Mouse (Mus musculus) heart, embryonic 13.5 days (tissue): ENCODE results near the gene Map4k5. TPM values are rescaled to one million over a fixed set of nuclear protein-coding genes. Genes with fewer than 3 reads are reported as not detected.

Experiments
- ATAC-seq: fragments of 200-750 bp; cut with Nextera tagmentation; 2 replicates; pipeline ENCODE4 v1.8.0; 2017; ENCODE audit warnings: moderate TSS enrichment; ENCODE audit not compliant: insufficient number of reproducible peaks, low FRiP score, low TSS enrichment; ENCODE audit errors: extremely low read depth
- H3K27ac ChIP-seq: fragments of 300-500 bp; sonication (generic); replicated peaks from 2 replicates; pipeline ENCODE4 v1.5.1; 2015; ENCODE audit warnings: moderate library complexity, mild to moderate bottlenecking, inconsistent platforms
- H3K27me3 ChIP-seq: fragments of 300-500 bp; sonication (generic); replicated peaks from 2 replicates; pipeline ENCODE4 v1.6.1; 2015; ENCODE audit warnings: mild to moderate bottlenecking, inconsistent platforms
- H3K36me3 ChIP-seq: fragments of 300-500 bp; sonication (generic); 2 replicates; pipeline ENCODE4 v1.6.1; 2015; ENCODE audit warnings: mild to moderate bottlenecking, inconsistent platforms
- H3K4me1 ChIP-seq: fragments of 300-500 bp; sonication (generic); 2 replicates; pipeline ENCODE4 v1.6.1; 2015; ENCODE audit warnings: inconsistent platforms
- H3K4me2 ChIP-seq: fragments of 300-500 bp; sonication (generic); 2 replicates; pipeline ENCODE4 v1.6.1; 2015; ENCODE audit warnings: inconsistent platforms, mild to moderate bottlenecking, moderate library complexity
- H3K4me3 ChIP-seq: fragments of 300-500 bp; sonication (generic); 2 replicates; pipeline ENCODE4 v1.5.1; 2015; ENCODE audit warnings: moderate library complexity, mild to moderate bottlenecking, inconsistent platforms
- H3K9ac ChIP-seq: fragments of 300-500 bp; sonication (generic); 2 replicates; pipeline ENCODE4 v1.6.1; 2015; ENCODE audit warnings: inconsistent platforms, mild to moderate bottlenecking, moderate library complexity
- H3K9me3 ChIP-seq: fragments of 300-500 bp; sonication (generic); 2 replicates; pipeline ENCODE4 v1.6.1; 2016; ENCODE audit warnings: inconsistent platforms
- WGBS: fragments of 180-500 bp; shearing (Covaris S2); methylation state at CpG from one replicate; pipeline ENCODE4 v1.1.7; 2015; ENCODE audit warnings: mixed read lengths; 5-methylcytosine and 5-hydroxymethylcytosine counted together
- polyA plus RNA-seq: library from polyadenylated mRNA; unstranded; fragments of >200 nt; fragmentation: Nextera tagmentation; extraction: Ambion mirVana; gene quantifications from 2 replicates; pipeline ENCODE4 v1.2.1, GENCODE M21; 2015

Map4k5 gene
- polyA plus RNA-seq, 1 experiment from 2014 or later: 25.5 TPM

DNA sequence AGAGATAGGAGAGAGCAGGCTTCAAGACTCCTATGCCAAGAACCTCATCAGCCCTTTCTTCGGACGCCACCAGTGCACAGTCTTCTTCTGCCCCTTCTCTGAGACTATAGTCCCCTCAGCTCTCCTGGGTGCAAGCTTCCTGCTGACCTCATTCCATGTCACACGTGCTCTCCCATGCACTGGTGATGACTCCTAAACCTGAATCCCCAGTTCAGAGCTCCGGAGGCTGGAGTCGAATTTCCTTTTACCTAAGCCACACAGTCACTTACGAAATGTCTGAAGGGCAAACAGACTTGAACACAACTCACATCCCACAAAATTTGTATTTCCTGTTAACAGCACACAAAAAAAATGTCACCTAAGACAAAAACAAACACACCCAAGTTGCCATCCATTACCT, 5.2 kb downstream of the Map4k5 start:
- Histone ChIP-seq H3K9me3 (no peaks in the 10 kb centered on the region), H3K36me3 (peaks cover 11% of the 10 kb centered on the region; the same call in 1 of the 2 replicates), H3K4me3 (no peak overlapping the region), H3K9ac (no peak overlapping the region), H3K27me3 (no peaks in the 10 kb centered on the region), H3K4me2 (no peak overlapping the region), H3K27ac (no peak overlapping the region), H3K4me1 (peaks cover 50% of the 10 kb centered on the region)
- ATAC-seq: no peak
- WGBS: 79% methylated on average over 6 of the region's 6 CpGs

DNA sequence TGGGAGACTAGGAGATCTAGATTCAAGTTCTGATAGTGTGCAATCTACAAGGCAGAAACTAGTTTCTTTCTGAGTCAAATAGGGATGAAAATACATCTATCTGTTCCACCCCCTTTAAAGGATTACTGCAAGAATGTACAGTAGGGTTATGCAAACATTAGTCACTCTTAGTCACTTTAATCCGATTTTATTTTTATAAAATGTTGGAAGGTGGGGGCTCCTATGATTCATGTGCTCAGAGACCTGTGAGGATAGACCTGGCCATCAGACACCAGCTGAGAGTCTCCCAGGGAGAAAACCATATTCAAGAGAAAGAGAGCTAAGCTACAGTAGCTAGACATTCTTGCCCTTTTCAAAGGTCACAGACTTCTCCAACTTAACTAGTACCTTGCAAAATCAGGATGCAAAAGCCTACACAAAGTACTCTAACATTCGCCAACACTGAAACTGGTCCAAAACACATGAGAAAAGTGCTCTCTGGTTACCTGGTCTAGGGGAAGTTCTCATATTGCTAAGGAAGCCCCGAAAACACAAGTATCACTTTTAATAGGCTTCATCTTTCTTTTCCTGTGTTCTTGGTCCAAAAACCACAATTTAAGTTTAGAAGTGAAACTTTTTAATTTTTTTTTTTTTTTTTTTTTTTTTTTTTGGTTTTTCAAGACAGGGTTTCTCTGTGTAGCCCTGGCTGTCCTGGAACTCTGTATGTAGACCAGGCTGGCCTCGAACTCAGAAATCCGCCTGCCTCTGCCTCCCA, 7.7 kb downstream of the Map4k5 start:
- no peak overlapping the region for H3K9ac ChIP-seq
- no peak overlapping the region for H3K4me3 ChIP-seq
- no peak overlapping the region for H3K4me2 ChIP-seq
- peaks cover 54% of the 10 kb centered on the region for H3K4me1 ChIP-seq
- no peak for ATAC-seq
- H3K9me3 ChIP-seq: no peaks in the 10 kb centered on the region
- 91% methylated on average over 5 of the region's 5 CpGs for WGBS
- H3K27ac ChIP-seq: no peak overlapping the region
- no peaks in the 10 kb centered on the region for H3K27me3 ChIP-seq
- H3K36me3 ChIP-seq: peaks cover 11% of the 10 kb centered on the region; the same call in 1 of the 2 replicates

DNA sequence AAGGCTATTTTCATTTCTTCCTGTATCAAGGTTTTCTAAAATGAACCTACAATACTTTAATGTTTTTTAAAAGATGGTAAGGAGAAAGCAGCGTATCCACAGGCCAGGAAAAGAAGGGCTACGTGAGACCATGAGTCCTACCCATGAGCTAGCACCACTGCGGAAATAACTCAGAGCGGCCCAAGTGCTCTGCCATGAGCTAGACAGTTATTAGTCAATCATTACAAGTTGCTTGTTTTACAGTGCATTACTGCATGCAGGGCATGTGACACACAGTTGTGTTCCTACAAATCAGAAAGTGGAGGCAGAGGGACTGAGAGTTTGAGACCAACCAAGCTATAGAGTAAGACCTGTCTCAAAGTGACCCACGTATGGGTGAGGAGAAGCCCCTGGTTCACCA, 8.9 kb downstream of the Map4k5 start:
- 92% methylated on average over 5 of the region's 5 CpGs for WGBS
- H3K4me1 ChIP-seq: peaks cover 54% of the 10 kb centered on the region
- no peak overlapping the region for H3K27ac ChIP-seq
- H3K36me3 ChIP-seq: peaks cover 11% of the 10 kb centered on the region; the same call in 1 of the 2 replicates
- H3K4me2 ChIP-seq: no peak overlapping the region
- no peak overlapping the region for H3K9ac ChIP-seq
- H3K4me3 ChIP-seq: no peak overlapping the region
- no peaks in the 10 kb centered on the region for H3K9me3 ChIP-seq
- ATAC-seq: no peak
- H3K27me3 ChIP-seq: no peaks in the 10 kb centered on the region

DNA sequence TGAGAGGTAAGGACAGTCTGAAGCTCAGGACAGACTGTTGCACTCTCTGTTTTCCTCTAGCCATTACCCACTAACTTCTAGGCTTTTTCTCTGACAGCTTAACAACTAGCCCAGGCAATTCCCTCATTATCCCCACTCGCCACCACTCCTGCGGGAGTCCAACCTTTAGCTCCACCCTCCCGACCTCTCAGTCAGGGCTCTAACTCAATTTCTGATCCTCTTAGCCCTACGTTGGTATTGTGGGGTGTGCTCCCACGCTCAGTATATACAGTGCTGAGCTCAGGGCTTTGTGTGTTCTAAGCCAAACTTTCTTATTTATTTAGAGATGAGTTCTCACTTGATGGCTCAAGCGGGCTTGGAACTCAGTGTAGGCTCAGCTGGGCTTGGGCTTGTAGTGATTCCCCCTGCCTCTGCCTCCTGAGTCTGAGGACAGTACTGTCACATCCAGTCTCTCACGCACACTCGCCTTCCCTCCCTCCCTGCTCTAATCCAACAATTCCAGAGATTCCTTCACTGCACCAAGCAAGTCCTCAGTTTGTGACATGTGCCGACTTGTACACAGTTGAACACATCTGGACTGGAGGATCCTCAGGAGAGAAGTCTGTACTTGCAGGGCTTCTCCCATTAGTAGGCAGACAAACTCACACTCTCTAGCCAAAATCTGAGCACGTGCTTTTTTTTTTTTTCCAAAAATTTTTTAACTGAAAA, 11.6 kb downstream of the Map4k5 start:
- no peaks in the 10 kb centered on the region for H3K9me3 ChIP-seq
- no peak overlapping the region for H3K9ac ChIP-seq
- no peak overlapping the region for H3K4me3 ChIP-seq
- H3K27ac ChIP-seq: no peak overlapping the region
- peaks cover 51% of the 10 kb centered on the region for H3K4me1 ChIP-seq
- no peak for ATAC-seq
- no peak overlapping the region for H3K4me2 ChIP-seq
- H3K36me3 ChIP-seq: peaks cover 5% of the 10 kb centered on the region; the same call in 1 of the 2 replicates
- H3K27me3 ChIP-seq: no peaks in the 10 kb centered on the region
- WGBS: 45% methylated on average over 10 of the region's 10 CpGs

DNA sequence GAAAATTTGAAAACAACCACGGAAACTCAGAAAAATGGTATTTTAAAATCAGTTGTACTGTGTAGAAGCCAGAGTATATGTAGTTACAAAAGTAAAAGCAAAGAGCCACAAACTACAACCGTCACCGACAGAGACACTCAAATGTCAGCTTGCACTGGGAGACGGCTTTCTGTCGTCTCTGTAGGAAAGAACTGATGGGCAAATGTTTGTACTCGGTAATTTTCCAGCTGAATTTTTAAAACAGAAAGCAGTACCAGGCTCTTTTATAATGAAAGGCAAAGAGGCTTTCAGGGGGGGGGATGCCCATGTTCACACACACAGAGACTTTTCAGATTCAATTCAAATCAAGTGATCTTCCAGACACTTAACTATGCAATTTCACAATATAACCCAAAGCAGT, 13.3 kb downstream of the Map4k5 start:
- H3K4me2 ChIP-seq: peak overlapping the region; percentile 29; the same call in 1 of the 2 replicates
- H3K36me3 ChIP-seq: peaks cover 2% of the 10 kb centered on the region; the same call in 1 of the 2 replicates
- H3K9me3 ChIP-seq: no peaks in the 10 kb centered on the region
- H3K4me1 ChIP-seq: peaks cover 55% of the 10 kb centered on the region
- H3K27me3 ChIP-seq: no peaks in the 10 kb centered on the region
- peak overlapping the region; percentile 39; the same call in 1 of the 2 replicates for H3K27ac ChIP-seq
- no peak for ATAC-seq
- no peak overlapping the region for H3K4me3 ChIP-seq
- no peak overlapping the region; the same call in 1 of the 2 replicates for H3K9ac ChIP-seq
- WGBS: 27% methylated on average over 6 of the region's 6 CpGs

DNA sequence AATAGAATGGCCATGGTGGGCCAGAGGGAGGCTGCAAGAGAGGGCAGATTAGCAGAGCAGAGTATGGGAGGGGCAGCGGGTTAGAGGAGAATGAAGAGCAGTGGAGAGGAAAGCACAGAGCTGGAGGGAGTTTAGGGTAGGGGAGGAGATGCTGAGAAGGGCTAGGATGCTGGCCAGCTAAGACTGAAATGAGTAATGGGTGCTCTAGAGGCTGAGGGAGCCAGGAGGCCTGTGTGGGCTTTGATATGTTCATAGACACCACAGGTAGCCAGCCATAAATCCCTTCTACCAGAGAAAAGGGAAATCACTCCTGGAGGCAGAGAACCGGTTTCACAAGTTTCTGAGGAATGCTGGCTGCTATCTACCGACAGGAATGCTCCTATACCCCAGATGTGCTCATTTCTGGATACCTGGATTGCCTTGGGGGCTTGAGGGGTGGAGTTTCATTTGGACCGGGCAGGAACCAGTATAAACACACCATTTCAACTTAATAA, 13.8 kb downstream of the Map4k5 start:
- Histone ChIP-seq H3K4me3 (no peak overlapping the region), H3K27ac (peak overlapping the region; percentile 39; the same call in 1 of the 2 replicates), H3K4me1 (peaks cover 55% of the 10 kb centered on the region), H3K4me2 (peak overlapping the region; percentile 29; the same call in 1 of the 2 replicates), H3K9ac (peak overlapping the region; percentile 48), H3K9me3 (no peaks in the 10 kb centered on the region), H3K27me3 (no peaks in the 10 kb centered on the region), H3K36me3 (peaks cover 2% of the 10 kb centered on the region; the same call in 1 of the 2 replicates)
- 16% methylated on average over 4 of the region's 4 CpGs for WGBS
- no peak for ATAC-seq

DNA sequence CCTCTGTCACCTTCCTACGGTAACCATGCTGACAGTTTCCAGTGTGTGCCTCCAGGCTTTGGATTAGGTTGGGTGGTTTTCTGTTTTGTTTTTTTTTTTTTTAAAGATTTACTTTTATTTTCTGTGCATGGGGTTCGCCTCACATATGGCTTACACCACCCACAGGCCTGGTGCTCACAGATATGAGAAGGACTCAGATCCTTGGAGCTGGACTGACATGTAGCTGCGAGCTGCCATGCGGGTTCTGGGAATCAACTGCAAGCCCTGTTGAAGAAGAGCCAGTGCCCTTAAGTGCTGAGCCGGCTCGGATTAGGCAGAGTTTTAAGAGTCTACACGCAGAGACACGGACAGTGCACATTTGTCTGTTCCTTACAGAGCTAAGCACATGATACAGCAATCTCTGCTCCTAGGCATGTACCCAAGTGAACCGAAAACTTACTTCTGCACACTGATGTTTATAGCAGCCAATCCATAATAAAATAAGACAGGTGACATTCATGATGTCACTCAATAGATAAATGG, 15.1 kb downstream of the Map4k5 start:
- ATAC-seq: no peak
- Histone ChIP-seq H3K27ac (no peak overlapping the region), H3K27me3 (no peaks in the 10 kb centered on the region), H3K4me3 (no peak overlapping the region), H3K9me3 (no peaks in the 10 kb centered on the region), H3K9ac (no peak overlapping the region), H3K4me2 (no peak overlapping the region), H3K36me3 (peaks cover 9% of the 10 kb centered on the region; the same call in 1 of the 2 replicates), H3K4me1 (peaks cover 55% of the 10 kb centered on the region)
- WGBS: 78% methylated on average over 9 of the region's 9 CpGs

DNA sequence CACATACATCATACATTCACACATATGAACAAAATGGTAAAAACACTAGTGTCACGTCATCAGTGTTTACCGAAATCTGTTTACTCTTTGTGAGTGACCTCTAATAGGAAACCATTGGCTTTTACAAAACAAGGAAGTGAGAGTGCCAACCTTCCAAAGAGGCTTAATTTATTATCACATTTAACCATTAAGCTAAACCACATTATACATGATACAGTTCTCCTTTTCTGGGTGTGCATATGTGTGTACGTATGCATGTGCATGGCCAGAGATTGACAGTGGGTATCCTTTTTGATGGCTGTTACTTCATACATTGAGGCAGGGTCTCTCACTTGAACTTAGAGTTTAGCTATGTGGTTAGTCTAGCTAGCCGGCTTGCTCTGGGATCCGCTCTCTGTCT, 21.4 kb downstream of the Map4k5 start:
- no peak overlapping the region for H3K4me2 ChIP-seq
- H3K27ac ChIP-seq: no peak overlapping the region
- no peak for ATAC-seq
- 95% methylated on average over 5 of the region's 5 CpGs for WGBS
- H3K4me1 ChIP-seq: peaks cover 8% of the 10 kb centered on the region
- no peak overlapping the region for H3K4me3 ChIP-seq
- no peaks in the 10 kb centered on the region for H3K9me3 ChIP-seq
- H3K36me3 ChIP-seq: peaks cover 41% of the 10 kb centered on the region
- H3K27me3 ChIP-seq: no peaks in the 10 kb centered on the region
- H3K9ac ChIP-seq: no peak overlapping the region

DNA sequence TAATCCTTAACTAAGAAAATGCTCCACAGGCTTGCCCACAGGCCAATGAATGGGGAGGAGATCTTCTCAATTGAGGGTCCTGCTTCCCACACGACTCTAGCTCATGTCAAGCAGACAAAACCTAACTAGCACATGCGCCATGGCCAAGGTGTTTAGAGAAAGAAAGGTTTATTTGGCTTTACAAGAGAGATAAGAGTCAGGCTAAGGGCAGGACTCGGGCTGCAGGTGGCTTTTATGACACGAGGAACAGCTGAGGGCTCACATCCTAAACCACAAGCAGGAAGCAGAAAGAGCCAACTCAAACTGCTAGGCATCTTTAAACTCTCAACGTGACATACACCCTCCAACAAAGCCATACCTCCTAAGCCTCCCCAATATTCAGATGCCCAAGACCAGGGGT, 25.7 kb downstream of the Map4k5 start:
- no peaks in the 10 kb centered on the region for H3K27me3 ChIP-seq
- H3K36me3 ChIP-seq: peaks cover 56% of the 10 kb centered on the region
- peaks cover 14% of the 10 kb centered on the region for H3K4me1 ChIP-seq
- no peak for ATAC-seq
- H3K9me3 ChIP-seq: no peaks in the 10 kb centered on the region
- no peak overlapping the region for H3K27ac ChIP-seq
- H3K4me3 ChIP-seq: no peak overlapping the region
- no peak overlapping the region for H3K9ac ChIP-seq
- H3K4me2 ChIP-seq: no peak overlapping the region
- 78% methylated on average over 5 of the region's 5 CpGs for WGBS

DNA sequence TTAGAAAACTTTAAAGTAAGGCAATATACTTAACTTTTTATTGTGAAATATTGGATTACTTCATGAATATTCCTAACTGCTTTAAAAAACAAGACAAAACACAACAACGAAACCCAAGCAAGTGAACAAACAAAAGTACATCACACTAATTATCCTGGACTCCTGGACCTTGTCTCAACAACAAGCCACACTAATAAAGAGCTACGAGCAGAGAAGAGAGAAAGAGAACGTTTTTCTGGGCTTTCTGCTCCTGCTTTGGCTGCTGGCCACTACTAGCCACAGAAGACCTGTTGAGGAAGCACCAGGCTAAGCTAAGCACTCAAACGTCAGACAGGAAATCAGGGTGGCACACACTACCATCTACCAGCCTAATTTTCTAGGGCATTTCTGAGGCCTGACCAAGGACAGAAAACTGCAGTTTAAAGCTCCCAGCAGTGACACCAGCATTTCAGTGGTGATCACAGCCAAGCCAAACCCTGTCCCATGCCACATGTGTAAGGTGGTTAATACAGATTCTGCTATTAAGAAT, 28.8 kb downstream of the Map4k5 start:
- H3K9ac ChIP-seq: no peak overlapping the region
- H3K4me3 ChIP-seq: no peak overlapping the region
- no peaks in the 10 kb centered on the region for H3K9me3 ChIP-seq
- H3K4me1 ChIP-seq: peaks cover 20% of the 10 kb centered on the region
- H3K27me3 ChIP-seq: no peaks in the 10 kb centered on the region
- H3K27ac ChIP-seq: no peak overlapping the region
- peaks cover 33% of the 10 kb centered on the region for H3K36me3 ChIP-seq
- no peak for ATAC-seq
- 56% methylated on average over 4 of the region's 4 CpGs for WGBS
- H3K4me2 ChIP-seq: no peak overlapping the region

DNA sequence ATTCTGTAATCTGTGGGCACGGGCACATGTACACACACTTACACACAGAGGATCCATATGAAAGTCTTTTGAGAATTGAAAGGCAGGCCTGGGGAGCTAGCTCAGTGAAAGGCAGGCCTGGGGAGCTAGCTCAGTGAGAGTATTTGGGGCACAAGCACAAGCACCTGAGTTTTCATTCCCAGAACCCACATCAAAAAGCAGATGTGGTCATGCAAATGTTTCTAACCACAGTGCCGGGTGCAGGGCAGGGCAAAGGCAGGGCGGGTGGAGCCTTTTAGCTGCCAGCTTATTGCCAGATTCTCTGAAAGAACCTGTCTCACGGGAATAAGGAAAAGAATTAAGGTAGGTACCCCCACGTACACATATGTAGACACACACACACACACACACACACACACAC, 29.5 kb downstream of the Map4k5 start:
- H3K4me2 ChIP-seq: no peak overlapping the region
- H3K27ac ChIP-seq: no peak overlapping the region
- 77% methylated on average over 5 of the region's 5 CpGs for WGBS
- H3K9ac ChIP-seq: no peak overlapping the region
- H3K4me3 ChIP-seq: no peak overlapping the region
- H3K36me3 ChIP-seq: peaks cover 33% of the 10 kb centered on the region
- ATAC-seq: no peak
- peaks cover 27% of the 10 kb centered on the region for H3K4me1 ChIP-seq
- H3K9me3 ChIP-seq: no peaks in the 10 kb centered on the region
- H3K27me3 ChIP-seq: no peaks in the 10 kb centered on the region
